Mouse (Mus musculus): ENCODE data around the gene Lin37. TPM values are rescaled to one million over a fixed set of nuclear protein-coding genes. Genes with fewer than 3 reads are reported as not detected.
A peak's percentile ranks its signal among the peaks of the same experiment; 100 is the strongest.

Gene Lin37
- total RNA-seq (2021): 10 to 100 TPM; 13.7 to 16.0 TPM
- 16.2 and 20.0 TPM in 2 replicates for polyA plus RNA-seq (2012; rRNA removed)
- long read RNA-seq, transcript Lin37-201 (9 exons, 998 nt): major isoform, 5 of 8 reads
- long read RNA-seq, partial matches to known transcripts: 0 of 8 reads
- long read RNA-seq, other reads (novel, unspliced or antisense): 1 of 8 reads

DNA sequence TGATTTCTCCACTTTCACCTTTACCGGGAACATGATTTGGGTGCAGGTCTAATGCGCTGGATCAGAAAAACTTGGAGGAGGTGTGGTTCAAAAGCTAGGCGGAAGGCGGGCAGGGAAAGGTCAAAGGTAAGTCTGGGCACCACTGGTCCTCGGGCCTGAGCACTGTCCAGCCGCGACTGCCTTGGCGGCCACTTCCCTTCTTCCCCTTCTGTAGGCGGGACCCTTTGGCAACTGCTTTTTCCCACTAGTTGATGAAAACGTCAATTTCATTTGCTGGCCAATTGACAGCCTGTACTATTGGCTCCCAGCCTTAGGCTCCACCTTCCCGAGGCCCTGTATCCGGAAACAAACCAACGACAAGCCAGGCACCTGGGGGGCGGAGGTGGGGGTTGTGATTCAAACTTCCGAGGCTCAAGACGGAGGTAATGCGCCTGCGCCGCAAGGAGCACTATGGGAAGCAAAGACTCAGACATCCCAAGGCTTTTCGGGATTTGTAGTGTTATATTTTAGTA lies at the start of gene Lin37:
Lin37 (minus strand) TSS at position 396 of the 512 bp plus-strand sequence.
- peak within 1 kb of the TSS; percentile 86 for H3K9ac ChIP-seq (ENCODE audit: low read depth, low read length)
- peak within 1 kb of the TSS; percentile 68 for H3K27ac ChIP-seq
- H3K36me3 ChIP-seq (ENCODE audit: control insufficient read depth, insufficient read depth, low read length): no peaks in the 10 kb centered on the region
- DNase-seq: peak; percentile 91 to 98
- 0% methylated on average over 20 of the region's 20 CpGs for WGBS
- peak within 1 kb of the TSS; percentile 64 for H3K4me3 ChIP-seq
- TF ChIP-seq CTCF (IDR thresholded peaks at IDR 0.05) (no peak), EP300 (IDR thresholded peaks at IDR 0.05; ENCODE audit: insufficient read depth, low read depth, low read length) (0 out of 2 replicates have a peak, but pooled peaks have one; percentile 41), POLR2A (IDR thresholded peaks at IDR 0.05; ENCODE audit: insufficient read depth, low read depth, low read length) (peak; percentile 87)
- intact Hi-C loops (cut with DNase I): no loop called here
- peaks cover 5% of the 10 kb centered on the region for H3K4me1 ChIP-seq (ENCODE audit: control insufficient read depth, insufficient read depth, low read length)
- H3K79me2 ChIP-seq (replicated peaks; ENCODE audit: control insufficient read depth, insufficient read depth, low read length): no peaks in the 10 kb centered on the region
- H3K27me3 ChIP-seq (ENCODE audit: control insufficient read depth, insufficient read depth, low read length): no peaks in the 10 kb centered on the region

GRCm38 (mm10) chr7:30608476-30608875 lies 48.8 kb upstream of the Lin37 start:
- no peaks in the 10 kb centered on the region for H3K79me2 ChIP-seq (replicated peaks; ENCODE audit: control insufficient read depth, insufficient read depth, low read length)
- H3K27me3 ChIP-seq (ENCODE audit: control insufficient read depth, insufficient read depth, low read length): no peaks in the 10 kb centered on the region
- no peak for TF ChIP-seq CTCF (IDR thresholded peaks at IDR 0.05)
- TF ChIP-seq EP300 (IDR thresholded peaks at IDR 0.05; ENCODE audit: insufficient read depth, low read depth, low read length): no peak
- no peak for TF ChIP-seq POLR2A (IDR thresholded peaks at IDR 0.05; ENCODE audit: insufficient read depth, low read depth, low read length)
- H3K27ac ChIP-seq: no peak overlapping the region
- H3K4me1 ChIP-seq (ENCODE audit: control insufficient read depth, insufficient read depth, low read length): no peaks in the 10 kb centered on the region
- intact Hi-C loops (cut with DNase I): no loop called here
- no peaks in the 10 kb centered on the region for H3K36me3 ChIP-seq (ENCODE audit: control insufficient read depth, insufficient read depth, low read length)
- 61% methylated on average over 16 of the region's 16 CpGs for WGBS
- no peak for DNase-seq
- no peak overlapping the region for H3K4me3 ChIP-seq
- no peak overlapping the region for H3K9ac ChIP-seq (ENCODE audit: low read depth, low read length)

GRCm38 (mm10) chr7:30607706-30608309 lies 48.2 kb upstream of the Lin37 start:
- H3K36me3 ChIP-seq (ENCODE audit: control insufficient read depth, insufficient read depth, low read length): no peaks in the 10 kb centered on the region
- no peaks in the 10 kb centered on the region for H3K4me1 ChIP-seq (ENCODE audit: control insufficient read depth, insufficient read depth, low read length)
- intact Hi-C loops (cut with DNase I): no loop called here
- TF ChIP-seq POLR2A (IDR thresholded peaks at IDR 0.05; ENCODE audit: insufficient read depth, low read depth, low read length) (no peak), CTCF (IDR thresholded peaks at IDR 0.05) (peak; percentile 70)
- no peaks in the 10 kb centered on the region for H3K79me2 ChIP-seq (replicated peaks; ENCODE audit: control insufficient read depth, insufficient read depth, low read length)
- H3K4me3 ChIP-seq: no peak overlapping the region
- no peak overlapping the region for H3K27ac ChIP-seq
- H3K9ac ChIP-seq (ENCODE audit: low read depth, low read length): no peak overlapping the region
- 24% methylated on average over 8 of the region's 8 CpGs for WGBS
- DNase-seq: peak; percentile 39 to 62
- H3K27me3 ChIP-seq (ENCODE audit: control insufficient read depth, insufficient read depth, low read length): no peaks in the 10 kb centered on the region

DNA sequence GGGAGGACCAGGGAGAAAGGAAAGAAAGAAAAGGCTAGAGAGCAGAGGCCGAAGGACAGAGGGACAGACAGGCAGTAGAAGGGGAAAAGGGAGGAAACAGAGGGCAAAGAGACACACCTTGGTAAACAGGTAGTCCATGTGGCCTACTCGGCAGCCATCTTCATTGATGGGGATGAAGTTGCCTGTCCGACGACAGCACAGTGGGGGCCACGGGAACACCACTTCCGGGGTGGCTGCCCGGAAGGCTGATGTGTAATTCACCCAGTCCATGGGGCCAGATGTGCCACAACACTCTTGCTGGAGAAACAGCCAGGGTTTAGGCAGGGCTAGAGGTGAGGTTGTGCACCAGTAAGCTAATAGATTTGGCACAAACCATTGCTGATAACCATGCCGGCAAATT lies 45.3 kb upstream of the Lin37 start:
- no peak for TF ChIP-seq POLR2A (IDR thresholded peaks at IDR 0.05; ENCODE audit: insufficient read depth, low read depth, low read length)
- TF ChIP-seq CTCF (IDR thresholded peaks at IDR 0.05): no peak
- TF ChIP-seq EP300 (IDR thresholded peaks at IDR 0.05; ENCODE audit: insufficient read depth, low read depth, low read length): no peak
- intact Hi-C loops (cut with DNase I): no loop called here
- no peak for DNase-seq

GRCm38 (mm10) chr7:30604424-30604823 lies 44.8 kb upstream of the Lin37 start:
- Histone ChIP-seq H3K4me3 (no peak overlapping the region), H3K79me2 (replicated peaks; ENCODE audit: control insufficient read depth, insufficient read depth, low read length) (no peaks in the 10 kb centered on the region), H3K27me3 (ENCODE audit: control insufficient read depth, insufficient read depth, low read length) (no peaks in the 10 kb centered on the region), H3K27ac (no peak overlapping the region), H3K9ac (ENCODE audit: low read depth, low read length) (no peak overlapping the region), H3K36me3 (ENCODE audit: control insufficient read depth, insufficient read depth, low read length) (no peaks in the 10 kb centered on the region), H3K4me1 (ENCODE audit: control insufficient read depth, insufficient read depth, low read length) (no peaks in the 10 kb centered on the region)
- no peak for DNase-seq
- intact Hi-C loops (cut with DNase I): no loop called here
- TF ChIP-seq POLR2A (IDR thresholded peaks at IDR 0.05; ENCODE audit: insufficient read depth, low read depth, low read length) (no peak), CTCF (IDR thresholded peaks at IDR 0.05) (no peak), EP300 (IDR thresholded peaks at IDR 0.05; ENCODE audit: insufficient read depth, low read depth, low read length) (no peak)
- 55% methylated on average over 8 of the region's 8 CpGs for WGBS

More for the DNA sequence above, 45.3 kb upstream of the Lin37 start:
- Histone ChIP-seq H3K79me2 (replicated peaks; ENCODE audit: control insufficient read depth, insufficient read depth, low read length) (no peaks in the 10 kb centered on the region), H3K27ac (no peak overlapping the region), H3K9ac (ENCODE audit: low read depth, low read length) (no peak overlapping the region), H3K36me3 (ENCODE audit: control insufficient read depth, insufficient read depth, low read length) (no peaks in the 10 kb centered on the region), H3K4me1 (ENCODE audit: control insufficient read depth, insufficient read depth, low read length) (no peaks in the 10 kb centered on the region), H3K4me3 (no peak overlapping the region), H3K27me3 (ENCODE audit: control insufficient read depth, insufficient read depth, low read length) (no peaks in the 10 kb centered on the region)
- WGBS: 78% methylated on average over 8 of the region's 8 CpGs

- DNase-seq: no peak
- Histone ChIP-seq H3K79me2 (replicated peaks; ENCODE audit: control insufficient read depth, insufficient read depth, low read length) (no peaks in the 10 kb centered on the region), H3K27me3 (ENCODE audit: control insufficient read depth, insufficient read depth, low read length) (no peaks in the 10 kb centered on the region), H3K4me3 (no peak overlapping the region), H3K36me3 (ENCODE audit: control insufficient read depth, insufficient read depth, low read length) (no peaks in the 10 kb centered on the region), H3K4me1 (ENCODE audit: control insufficient read depth, insufficient read depth, low read length) (no peaks in the 10 kb centered on the region), H3K9ac (ENCODE audit: low read depth, low read length) (no peak overlapping the region), H3K27ac (no peak overlapping the region)
- TF ChIP-seq CTCF (IDR thresholded peaks at IDR 0.05) (no peak), POLR2A (IDR thresholded peaks at IDR 0.05; ENCODE audit: insufficient read depth, low read depth, low read length) (no peak), EP300 (IDR thresholded peaks at IDR 0.05; ENCODE audit: insufficient read depth, low read depth, low read length) (no peak)
- intact Hi-C loops (cut with DNase I): no loop called here
- WGBS: 32% methylated on average over 3 of the region's 3 CpGs
Measured at GRCm38 (mm10) chr7:30602583-30602982, 42.9 kb upstream of the Lin37 start.
